Mouse (Mus musculus) embryonic facial prominence, embryonic 14.5 days (tissue): ENCODE measurements at regions not wholly inside any gene's neighbourhood (a gene's known extent, or its start where the extent isn't known, plus 50 kb on each side); places are given as distances from the start of the nearest gene placed in this dataset.

ENCODE experiments used
- ATAC-seq: fragments of 200-750 bp; cut with Nextera tagmentation; 2 replicates; pipeline ENCODE4 v1.8.0; 2017; ENCODE audit warnings: low read depth, moderate number of reproducible peaks, moderate TSS enrichment
- DNase-seq: peaks from one replicate; pipeline ENCODE4 v3.0.0-alpha.2; 2015; ENCODE audit warnings: low spot score
- H3K27ac ChIP-seq: fragments of 300-500 bp; sonication (generic); replicated peaks from 2 replicates; pipeline ENCODE4 v1.5.1; 2014; ENCODE audit warnings: low read depth, mild to moderate bottlenecking, low read length, moderate library complexity
- H3K27me3 ChIP-seq: fragments of 300-500 bp; sonication (generic); replicated peaks from 2 replicates; pipeline ENCODE4 v1.6.1; 2014; ENCODE audit warnings: low read length; ENCODE audit not compliant: control insufficient read depth, insufficient read depth
- H3K36me3 ChIP-seq: fragments of 300-500 bp; sonication (generic); 2 replicates; pipeline ENCODE4 v1.6.1; 2014; ENCODE audit warnings: low read length, mixed read lengths; ENCODE audit not compliant: control insufficient read depth, insufficient read depth
- H3K4me1 ChIP-seq: fragments of 300-500 bp; sonication (generic); 2 replicates; pipeline ENCODE4 v1.6.1; 2014; ENCODE audit warnings: antibody characterized with exemption, low read length; ENCODE audit not compliant: control insufficient read depth, insufficient read depth
- H3K4me2 ChIP-seq: fragments of 300-500 bp; sonication (generic); 2 replicates; pipeline ENCODE4 v1.6.1; 2014; ENCODE audit warnings: low read depth, mild to moderate bottlenecking, low read length, moderate library complexity, mixed read lengths
- H3K4me3 ChIP-seq: fragments of 300-500 bp; sonication (generic); 2 replicates; pipeline ENCODE4 v1.5.1; 2014; ENCODE audit warnings: low read depth, mild to moderate bottlenecking, low read length
- H3K9ac ChIP-seq: fragments of 300-500 bp; sonication (generic); 2 replicates; pipeline ENCODE4 v1.6.1; 2014; ENCODE audit warnings: low read depth, mild to moderate bottlenecking, low read length, moderate library complexity, mixed read lengths
- H3K9me3 ChIP-seq: fragments of 300-500 bp; sonication (generic); 2 replicates; pipeline ENCODE4 v1.6.1; 2016; ENCODE audit warnings: low read length; ENCODE audit not compliant: control insufficient read depth
- WGBS: fragments of 180-500 bp; shearing (Covaris S2); extraction: QIAGEN DNeasy Blood & Tissue Kit; methylation state at CpG from one replicate; pipeline ENCODE4 v1.1.7; 2014; 5-methylcytosine and 5-hydroxymethylcytosine counted together

GRCm38 (mm10) chr15:96845221-96845620, 145.7 kb upstream of the Slc38a2 start:
- no peak overlapping the region for H3K27ac ChIP-seq
- WGBS = 76% methylated on average over 6 of the region's 6 CpGs
- no peaks in the 10 kb centered on the region for H3K36me3 ChIP-seq
- no peak overlapping the region for H3K4me2 ChIP-seq
- H3K4me3 ChIP-seq = no peak overlapping the region
- H3K9me3 ChIP-seq = no peaks in the 10 kb centered on the region
- no peak for DNase-seq
- no peak overlapping the region for H3K9ac ChIP-seq
- H3K4me1 ChIP-seq = no peaks in the 10 kb centered on the region
- no peaks in the 10 kb centered on the region for H3K27me3 ChIP-seq
- no peak for ATAC-seq

- Histone ChIP-seq H3K9ac (no peak overlapping the region), H3K36me3 (no peaks in the 10 kb centered on the region), H3K4me1 (no peaks in the 10 kb centered on the region), H3K4me2 (no peak overlapping the region), H3K4me3 (no peak overlapping the region), H3K27me3 (no peaks in the 10 kb centered on the region), H3K27ac (no peak overlapping the region), H3K9me3 (no peaks in the 10 kb centered on the region)
- 70% methylated on average over 4 of the region's 4 CpGs for WGBS
- ATAC-seq = peak; percentile 30; the same call in 1 of the 2 replicates
- DNase-seq = no peak
Observed at GRCm38 (mm10) chr15:96844290-96844689, 144.8 kb upstream of the Slc38a2 start.

GRCm38 (mm10) chr15:96843589-96843988, 144.1 kb upstream of the Slc38a2 start:
- peak; percentile 66 for DNase-seq
- H3K27ac ChIP-seq = 0 out of 2 replicates have a peak overlapping the region, but pooled peaks have one; percentile 19
- no peak overlapping the region for H3K4me3 ChIP-seq
- no peaks in the 10 kb centered on the region for H3K27me3 ChIP-seq
- no peaks in the 10 kb centered on the region for H3K36me3 ChIP-seq
- H3K4me1 ChIP-seq = no peaks in the 10 kb centered on the region
- peak; percentile 44; the same call in 1 of the 2 replicates for ATAC-seq
- WGBS = 79% methylated on average over 7 of the region's 7 CpGs
- H3K9ac ChIP-seq = no peak overlapping the region
- no peaks in the 10 kb centered on the region for H3K9me3 ChIP-seq
- no peak overlapping the region for H3K4me2 ChIP-seq

GRCm38 (mm10) chr15:96842881-96843280, 143.4 kb upstream of the Slc38a2 start:
- 80% methylated on average over 3 of the region's 3 CpGs for WGBS
- Histone ChIP-seq H3K27me3 (no peaks in the 10 kb centered on the region), H3K27ac (no peak overlapping the region), H3K4me3 (no peak overlapping the region), H3K4me2 (no peak overlapping the region), H3K9me3 (no peaks in the 10 kb centered on the region), H3K4me1 (no peaks in the 10 kb centered on the region), H3K9ac (no peak overlapping the region), H3K36me3 (no peaks in the 10 kb centered on the region)
- ATAC-seq (no peak), DNase-seq (no peak)

- no peaks in the 10 kb centered on the region for H3K36me3 ChIP-seq
- WGBS = 96% methylated on average over 3 of the region's 3 CpGs
- no peaks in the 10 kb centered on the region for H3K9me3 ChIP-seq
- no peak overlapping the region for H3K4me3 ChIP-seq
- no peaks in the 10 kb centered on the region for H3K4me1 ChIP-seq
- DNase-seq (no peak), ATAC-seq (no peak)
- no peak overlapping the region for H3K27ac ChIP-seq
- no peaks in the 10 kb centered on the region for H3K27me3 ChIP-seq
- H3K4me2 ChIP-seq = no peak overlapping the region
- no peak overlapping the region for H3K9ac ChIP-seq
Observed at GRCm38 (mm10) chr15:96836670-96837069, 137.1 kb upstream of the Slc38a2 start.

GRCm38 (mm10) chr15:96834862-96835261, 135.3 kb upstream of the Slc38a2 start:
- H3K9ac ChIP-seq = no peak overlapping the region
- H3K27me3 ChIP-seq = no peaks in the 10 kb centered on the region
- no peak overlapping the region for H3K27ac ChIP-seq
- no peak for DNase-seq
- ATAC-seq = no peak
- WGBS = 55% methylated on average over 9 of the region's 9 CpGs
- no peak overlapping the region for H3K4me3 ChIP-seq
- no peaks in the 10 kb centered on the region for H3K9me3 ChIP-seq
- H3K4me1 ChIP-seq = 0 out of 2 replicates have a peak, but pooled peaks cover 3% of the 10 kb centered on the region
- H3K36me3 ChIP-seq = no peaks in the 10 kb centered on the region
- no peak overlapping the region for H3K4me2 ChIP-seq

- Histone ChIP-seq H3K36me3 (no peaks in the 10 kb centered on the region), H3K4me2 (no peak overlapping the region), H3K9ac (no peak overlapping the region), H3K27ac (no peak overlapping the region), H3K27me3 (no peaks in the 10 kb centered on the region), H3K4me3 (no peak overlapping the region), H3K4me1 (0 out of 2 replicates have a peak, but pooled peaks cover 4% of the 10 kb centered on the region), H3K9me3 (no peaks in the 10 kb centered on the region)
- ATAC-seq (no peak), DNase-seq (no peak)
- 75% methylated on average over 10 of the region's 10 CpGs for WGBS
Observed at GRCm38 (mm10) chr15:96834162-96834843, 134.8 kb upstream of the Slc38a2 start.

GRCm38 (mm10) chr15:96832389-96832788, 132.9 kb upstream of the Slc38a2 start:
- Histone ChIP-seq H3K9me3 (no peaks in the 10 kb centered on the region), H3K4me1 (0 out of 2 replicates have a peak, but pooled peaks cover 4% of the 10 kb centered on the region), H3K4me3 (no peak overlapping the region), H3K27me3 (no peaks in the 10 kb centered on the region), H3K27ac (no peak overlapping the region), H3K9ac (no peak overlapping the region), H3K4me2 (no peak overlapping the region), H3K36me3 (no peaks in the 10 kb centered on the region)
- no peak for DNase-seq
- no peak for ATAC-seq
- WGBS = 81% methylated on average over 10 of the region's 10 CpGs

- H3K27ac ChIP-seq = no peak overlapping the region
- no peaks in the 10 kb centered on the region for H3K36me3 ChIP-seq
- H3K4me2 ChIP-seq = no peak overlapping the region
- DNase-seq = no peak
- no peaks in the 10 kb centered on the region for H3K9me3 ChIP-seq
- WGBS = 82% methylated on average over 10 of the region's 10 CpGs
- no peaks in the 10 kb centered on the region for H3K27me3 ChIP-seq
- 0 out of 2 replicates have a peak, but pooled peaks cover 4% of the 10 kb centered on the region for H3K4me1 ChIP-seq
- no peak for ATAC-seq
- no peak overlapping the region for H3K4me3 ChIP-seq
- no peak overlapping the region for H3K9ac ChIP-seq
Observed at GRCm38 (mm10) chr15:96831256-96831655, 131.7 kb upstream of the Slc38a2 start.
